Mouse (Mus musculus): Measurements from ENCODE around the gene Atoh8. TPM values are rescaled to one million over a fixed set of nuclear protein-coding genes. Genes with fewer than 3 reads are reported as not detected.

Gene Atoh8
- polyA plus RNA-seq (2012; rRNA removed), result 0.35 and 0.42 TPM in 2 replicates

DNA sequence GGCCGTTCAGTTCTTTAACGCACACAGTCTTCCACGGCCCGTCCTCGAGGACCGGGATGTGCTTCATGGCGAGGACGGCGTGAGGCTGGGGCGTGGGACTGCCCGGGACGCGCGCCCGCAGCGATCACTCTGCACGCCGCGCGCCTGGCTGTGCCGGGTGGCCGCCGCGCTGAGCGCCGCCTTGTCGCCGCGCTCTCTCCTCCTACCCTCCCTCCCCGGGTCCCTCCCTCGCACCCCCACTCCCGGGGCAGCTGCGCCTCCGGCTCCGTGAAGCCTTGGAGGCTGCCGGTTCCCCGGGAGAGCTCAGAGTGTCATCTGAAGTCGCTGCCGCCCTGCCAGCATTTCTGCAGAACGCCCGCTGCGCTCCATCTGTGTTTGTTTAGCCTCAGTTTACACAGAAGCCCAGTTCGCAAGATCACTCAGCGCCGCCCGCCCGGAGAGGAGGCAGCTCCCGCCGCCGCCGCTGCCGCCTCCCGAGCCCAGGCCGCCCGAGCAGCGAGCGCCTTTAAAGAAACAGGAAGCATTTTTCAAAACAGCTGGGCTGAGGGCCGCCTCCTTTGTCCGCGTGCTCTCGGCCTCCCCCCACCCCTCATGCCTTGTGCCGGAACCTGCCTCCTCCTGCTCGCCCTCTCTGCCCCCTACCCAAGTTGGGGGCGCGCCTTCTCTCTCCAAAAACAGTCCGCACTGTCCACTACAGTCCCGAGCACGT is at the start of gene Atoh8:
Gene Atoh8, minus strand, starts transcription at position 480 of the 709 bp plus-strand sequence.

Other genes with a start within 250 kb of the Atoh8 start
- gene St3gal5, start 138.0 kb downstream of the Atoh8 start, polyA plus RNA-seq (2012; rRNA removed), result 101 and 119 TPM in 2 replicates
- gene Sftpb, start 69.0 kb upstream of the Atoh8 start, polyA plus RNA-seq (2012; rRNA removed), result not detected in 2 replicates
- gene Usp39, start 109.6 kb upstream of the Atoh8 start, polyA plus RNA-seq (2012; rRNA removed), result 30.2 and 36.7 TPM in 2 replicates
- 9.8 and 11.2 TPM in 2 replicates for gene 0610030E20Rik, start 111.7 kb upstream of the Atoh8 start, polyA plus RNA-seq (2012; rRNA removed)
- 31.2 and 38.7 TPM in 2 replicates for gene Tmem150a, start 119.9 kb upstream of the Atoh8 start, polyA plus RNA-seq (2012; rRNA removed)
- 36.8 and 45.8 TPM in 2 replicates for gene Rnf181, start 131.4 kb upstream of the Atoh8 start, polyA plus RNA-seq (2012; rRNA removed)
- gene Vamp5, start 144.9 kb upstream of the Atoh8 start, polyA plus RNA-seq (2012; rRNA removed), result 74.5 and 75.0 TPM in 2 replicates
- 201 and 203 TPM in 2 replicates for gene Vamp8, start 155.1 kb upstream of the Atoh8 start, polyA plus RNA-seq (2012; rRNA removed)
- 10.5 and 13.9 TPM in 2 replicates for gene Ggcx, start 178.7 kb upstream of the Atoh8 start, polyA plus RNA-seq (2012; rRNA removed)
- gene Mat2a, start 204.0 kb upstream of the Atoh8 start, polyA plus RNA-seq (2012; rRNA removed), result 105 and 115 TPM in 2 replicates

All from liver, embryonic 14 days (tissue).